Mouse (Mus musculus) C2C12 (cell line): ENCODE data around the gene Qars.

Source experiments
- CEBPB ChIP-seq: IDR thresholded peaks from one replicate; pipeline ENCODE4 v1.6.1; 2011; ENCODE audit warnings: low read depth, mild to moderate bottlenecking, control low read depth, moderate library complexity
- CTCF ChIP-seq: IDR thresholded peaks from one replicate; pipeline ENCODE4 v1.5.1; 2011; ENCODE audit not compliant: control insufficient read depth, insufficient read depth, insufficient read length
- FOSL1 ChIP-seq: IDR thresholded peaks from one replicate; pipeline ENCODE4 v1.8.0; 2011; ENCODE audit warnings: mild to moderate bottlenecking, low read length; ENCODE audit not compliant: poor library complexity, insufficient read depth, severe bottlenecking
- MAX ChIP-seq: IDR thresholded peaks from one replicate; pipeline ENCODE4 v1.6.1; 2011; ENCODE audit warnings: mild to moderate bottlenecking, control low read depth
- MYOD1 ChIP-seq: IDR thresholded peaks from one replicate; pipeline ENCODE4 v1.6.1; 2011; ENCODE audit warnings: low read depth; ENCODE audit not compliant: control insufficient read depth, insufficient read length
- MYOG ChIP-seq: IDR thresholded peaks from one replicate; pipeline ENCODE4 v1.6.1; 2011; ENCODE audit not compliant: control insufficient read depth, insufficient read length; ENCODE audit errors: extremely low read depth
- USF1 ChIP-seq: IDR thresholded peaks from one replicate; pipeline ENCODE4 v1.6.1; 2011; ENCODE audit warnings: low read depth, mild to moderate bottlenecking, control low read depth, moderate library complexity

- no peak for TF ChIP-seq CTCF
- no peak for TF ChIP-seq MAX
- TF ChIP-seq USF1, result no peak
- no peak for TF ChIP-seq MYOG
- no peak for TF ChIP-seq CEBPB
- TF ChIP-seq FOSL1, result no peak
- TF ChIP-seq MYOD1, result no peak
Measured at GRCm38 (mm10) chr9:108466219-108466618, 41.3 kb upstream of the Qars start.
